Mouse (Mus musculus) NIH3T3 (cell line): ENCODE measurements at regions not wholly inside any gene's neighbourhood (a gene's known extent, or its start where the extent isn't known, plus 50 kb on each side); places are given as distances from the start of the nearest gene placed in this dataset.

Experiments used
- DNase-seq: peaks from one replicate; pipeline ENCODE4 v3.0.0-alpha.2; 2012; ENCODE audit warnings: low read depth

DNA sequence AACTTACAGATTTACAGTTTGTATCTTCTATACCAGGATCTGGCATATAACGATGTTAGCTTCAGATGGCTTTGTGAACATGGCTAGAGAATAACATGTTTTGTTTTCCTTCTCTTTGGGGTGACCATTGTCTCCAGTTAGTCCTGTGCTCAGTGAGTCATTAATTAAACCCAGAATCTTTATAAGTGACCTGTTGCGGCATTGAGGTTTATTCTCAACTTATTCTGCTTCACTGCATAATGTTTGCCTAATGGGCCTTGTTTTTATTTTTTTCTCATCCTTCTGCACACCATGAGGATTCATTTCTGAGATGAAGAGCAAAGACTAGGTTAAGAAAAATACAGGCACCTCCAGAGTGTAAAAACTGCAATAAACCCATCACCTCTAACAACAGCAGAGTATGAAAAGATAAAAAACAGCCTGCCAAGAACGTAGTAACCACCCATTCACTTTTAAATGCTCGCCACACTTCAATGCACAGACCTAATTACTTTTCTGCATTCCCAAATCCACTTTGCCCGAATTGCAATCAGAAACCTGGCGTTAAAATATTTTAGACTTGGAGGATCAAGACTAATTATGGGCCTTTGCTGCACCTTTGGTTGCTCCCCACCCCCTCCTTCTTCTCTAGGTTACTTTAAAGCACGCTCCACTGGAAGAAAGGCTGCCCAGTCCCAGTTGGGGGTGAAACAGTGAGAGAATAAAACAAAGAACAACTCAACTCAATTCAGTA is 381.5 kb upstream of the Nr2f1 start:
- DNase-seq, result no peak

DNA sequence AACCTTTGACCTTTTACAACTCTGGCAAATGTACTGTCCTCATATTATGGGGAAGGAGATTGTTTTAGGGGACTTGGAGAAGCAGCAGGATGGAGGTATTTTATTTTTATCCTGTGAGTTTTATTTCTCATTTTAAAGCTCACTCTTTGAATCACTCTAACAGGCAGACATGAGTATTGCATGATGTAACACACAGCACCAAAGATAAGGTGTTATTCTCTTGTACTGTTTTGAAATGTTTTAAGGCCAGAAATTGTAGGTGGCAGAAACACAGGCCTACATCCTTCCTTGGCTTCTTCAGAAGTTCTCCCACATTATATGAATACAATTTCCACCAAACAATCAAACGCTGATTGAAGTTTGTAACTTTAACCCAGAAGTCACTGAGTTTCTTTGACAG is 377.9 kb upstream of the Nr2f1 start:
- no peak for DNase-seq

- no peak for DNase-seq
Observed at GRCm38 (mm10) chr13:78576300-78577296, 377.0 kb upstream of the Nr2f1 start.

DNA sequence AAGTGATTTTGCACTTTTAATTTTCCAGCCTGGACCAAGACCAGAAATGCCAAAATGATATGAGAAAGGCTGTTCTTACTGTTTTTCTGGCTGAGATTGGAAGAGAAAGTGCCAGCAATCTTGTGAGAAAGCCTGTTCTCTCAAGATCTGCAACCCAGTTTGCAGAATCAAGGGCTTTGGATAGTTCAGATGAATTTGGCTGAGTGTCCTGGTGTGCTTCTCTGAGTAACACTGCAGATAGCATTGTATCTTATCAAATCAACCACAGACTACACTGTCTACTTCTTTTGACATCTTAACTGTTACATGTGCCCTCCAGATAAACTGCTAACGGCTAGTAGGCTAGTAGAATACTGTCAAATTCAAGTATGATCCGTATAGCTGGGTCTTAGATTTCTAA is 371.5 kb upstream of the Nr2f1 start:
- no peak for DNase-seq

DNA sequence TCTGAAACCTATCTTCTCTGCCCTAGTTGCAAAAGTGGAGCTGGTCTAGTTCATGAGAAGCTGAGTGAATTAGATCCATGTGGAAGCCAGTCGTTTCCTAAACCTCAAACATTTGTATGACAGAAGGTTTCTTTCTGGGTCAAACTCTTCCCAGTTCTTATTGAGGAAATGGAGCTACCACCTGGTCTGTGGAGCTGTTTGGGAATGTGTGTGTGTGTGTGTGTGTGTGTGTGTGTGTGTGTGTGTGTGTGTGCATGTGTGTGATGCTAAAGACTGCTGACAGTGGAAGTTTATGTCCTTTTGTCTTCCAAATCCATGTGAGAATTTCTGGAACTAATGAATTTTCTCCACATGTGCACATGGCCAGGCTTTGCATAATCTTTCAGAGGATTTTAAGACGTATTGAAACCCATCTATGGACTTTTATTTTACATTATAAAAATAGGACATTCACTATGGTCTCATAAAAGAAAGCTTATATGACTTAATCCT is 324.9 kb upstream of the Nr2f1 start:
- DNase-seq, result no peak

- no peak for DNase-seq
Observed at GRCm38 (mm10) chr13:78520771-78521170, 321.2 kb upstream of the Nr2f1 start.

DNA sequence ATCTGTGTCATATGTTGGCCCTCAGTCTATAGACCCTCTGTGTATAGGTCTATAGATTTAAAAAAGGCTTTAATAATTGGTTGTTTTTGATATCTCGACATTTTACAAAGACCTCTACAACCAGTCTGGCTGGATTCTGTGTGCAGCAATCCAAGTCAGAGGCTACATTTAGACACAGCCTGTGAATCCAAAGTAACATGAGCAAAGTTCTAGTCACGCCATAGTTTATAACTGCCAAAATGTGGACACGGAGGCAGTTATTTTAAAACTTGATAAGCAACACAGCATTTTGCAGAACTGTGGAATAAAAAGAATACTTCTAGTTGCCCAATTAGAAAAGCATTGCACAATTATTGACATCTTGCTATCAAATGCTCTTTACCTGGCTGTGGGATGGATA is 320.6 kb upstream of the Nr2f1 start:
- DNase-seq, result no peak

- DNase-seq, result no peak
Observed at GRCm38 (mm10) chr13:78500551-78500950, 301.0 kb upstream of the Nr2f1 start.

- DNase-seq, result no peak
Observed at GRCm38 (mm10) chr13:78483760-78484357, 284.3 kb upstream of the Nr2f1 start.

DNA sequence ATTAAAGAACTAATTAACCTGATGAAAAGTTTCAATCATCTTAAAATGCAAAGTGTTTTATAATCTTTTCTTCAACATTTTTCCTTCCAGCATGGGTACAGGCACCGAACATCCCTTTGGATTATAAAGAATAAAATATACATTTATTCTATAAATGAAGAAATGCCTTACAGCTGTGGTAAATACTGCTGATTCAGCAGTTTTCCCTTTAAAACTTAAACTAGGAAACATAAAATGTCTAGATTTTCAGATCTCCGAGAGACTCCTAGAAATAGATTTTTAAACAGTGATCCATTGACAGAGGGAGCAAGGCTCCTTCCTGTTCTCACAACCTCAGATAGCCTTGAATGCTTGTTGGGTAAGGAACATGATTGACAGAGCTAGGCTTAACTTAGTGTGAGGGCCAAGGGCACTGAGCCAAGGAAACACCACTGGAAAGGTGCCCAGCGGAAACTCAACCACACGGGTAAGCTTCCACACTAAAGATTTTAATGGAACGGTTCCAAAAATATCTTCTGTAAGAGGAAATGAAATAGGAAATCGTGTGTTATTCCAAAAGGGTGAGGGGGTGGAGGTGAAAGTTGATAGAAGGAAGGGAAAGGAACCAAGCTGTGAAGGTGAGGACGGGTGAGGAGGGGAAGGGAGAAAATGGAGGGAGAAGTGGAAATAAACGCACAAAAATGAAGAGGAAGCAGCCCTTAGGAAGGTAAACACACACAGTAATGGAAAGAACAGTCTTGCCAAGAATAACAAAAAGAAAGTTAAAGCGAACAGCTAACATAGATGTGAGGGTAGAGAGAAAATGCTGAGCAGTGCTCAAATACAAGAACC is 283.6 kb upstream of the Nr2f1 start:
- DNase-seq, result peak; percentile 69

GRCm38 (mm10) chr13:78451333-78452070 is 251.9 kb upstream of the Nr2f1 start:
- no peak for DNase-seq

DNA sequence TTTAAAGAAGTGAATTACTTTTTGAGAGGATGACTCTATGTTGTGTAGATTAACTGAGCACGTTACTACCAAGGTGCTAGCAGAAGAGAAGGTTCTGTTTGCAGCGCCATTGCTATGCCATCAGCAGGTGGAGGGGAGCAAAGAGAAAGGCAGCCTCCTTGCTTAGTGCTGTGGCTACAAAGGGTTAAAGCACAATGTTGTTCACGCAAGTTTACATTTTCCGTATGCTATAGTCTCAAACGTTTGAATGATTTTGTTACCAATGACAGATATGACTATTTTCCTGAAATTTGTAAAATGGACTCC is 247.1 kb upstream of the Nr2f1 start:
- DNase-seq, result no peak

DNA sequence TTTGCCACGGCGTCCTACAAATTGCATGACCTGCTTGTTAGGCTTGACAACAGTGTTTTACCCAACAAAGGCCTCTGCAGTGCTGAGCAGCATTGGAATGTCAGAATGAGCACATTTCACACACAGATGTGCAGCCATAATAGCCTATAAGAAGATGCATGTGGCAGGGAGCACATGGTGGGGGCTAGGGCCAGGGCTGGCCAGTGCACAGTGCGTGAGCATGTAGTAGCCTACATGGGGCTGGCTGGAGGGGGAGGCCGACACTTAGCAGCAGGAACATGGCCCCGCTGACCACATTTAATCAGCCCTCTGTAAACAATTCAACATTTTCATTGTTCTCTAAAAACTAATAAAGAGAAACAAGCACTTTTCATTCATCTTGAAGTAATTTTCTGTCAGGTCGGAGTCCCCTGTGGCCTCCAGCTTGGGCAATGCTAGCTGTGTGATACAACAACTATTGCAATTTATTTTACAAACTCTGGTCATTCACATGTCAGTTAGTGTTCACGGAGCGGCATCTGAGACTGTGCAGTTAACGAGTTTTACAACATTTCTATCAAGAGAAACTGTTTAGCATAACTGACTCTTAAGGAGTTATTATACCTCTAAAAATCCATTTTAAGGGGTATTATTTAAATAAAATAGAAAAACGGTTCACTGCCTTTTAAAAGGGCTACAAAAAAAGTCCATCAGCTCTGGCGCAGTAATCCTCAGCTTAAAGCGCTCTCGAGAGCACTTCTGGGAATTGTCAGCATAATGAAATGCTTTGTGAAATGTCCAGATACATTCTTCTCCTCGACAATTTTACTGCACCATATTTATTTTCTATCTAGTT is 246.6 kb upstream of the Nr2f1 start:
- no peak for DNase-seq

DNA sequence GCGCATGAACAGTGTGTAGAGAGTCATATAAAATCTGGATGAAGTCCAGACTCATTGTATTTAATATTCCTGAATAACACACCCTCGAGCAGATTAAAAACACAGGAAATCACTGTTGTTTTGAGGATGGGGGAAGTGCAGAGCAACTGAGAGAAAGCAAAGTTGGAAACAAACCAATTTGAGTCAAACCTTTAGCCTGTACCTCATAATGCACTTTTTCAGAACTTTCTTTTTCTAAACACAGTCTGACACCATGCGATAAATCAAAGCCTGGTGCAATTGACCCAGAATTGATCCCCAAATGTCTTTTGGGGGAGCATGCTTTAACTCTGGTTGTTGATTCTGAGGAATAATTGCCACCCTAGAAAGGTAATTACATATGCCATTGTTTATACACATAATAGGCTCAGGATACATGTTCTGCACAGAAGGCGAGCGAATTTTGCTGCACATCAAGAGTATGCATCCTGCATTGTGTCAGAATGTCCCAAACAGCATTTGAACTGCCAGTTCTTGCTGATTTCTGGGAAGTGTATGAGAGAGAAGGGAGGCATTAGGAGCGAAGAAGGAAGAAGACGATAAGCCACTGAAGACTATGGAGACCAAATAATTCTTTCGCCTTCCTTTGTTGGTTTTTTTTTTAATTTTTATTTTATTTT is 245.3 kb upstream of the Nr2f1 start:
- DNase-seq, result no peak

- no peak for DNase-seq
Observed at GRCm38 (mm10) chr13:78428469-78428868, 228.9 kb upstream of the Nr2f1 start.

GRCm38 (mm10) chr13:78428084-78428445 is 228.5 kb upstream of the Nr2f1 start:
- DNase-seq, result peak; percentile 22

- DNase-seq, result peak; percentile 11
Observed at GRCm38 (mm10) chr13:78427141-78428083, 227.9 kb upstream of the Nr2f1 start.

DNA sequence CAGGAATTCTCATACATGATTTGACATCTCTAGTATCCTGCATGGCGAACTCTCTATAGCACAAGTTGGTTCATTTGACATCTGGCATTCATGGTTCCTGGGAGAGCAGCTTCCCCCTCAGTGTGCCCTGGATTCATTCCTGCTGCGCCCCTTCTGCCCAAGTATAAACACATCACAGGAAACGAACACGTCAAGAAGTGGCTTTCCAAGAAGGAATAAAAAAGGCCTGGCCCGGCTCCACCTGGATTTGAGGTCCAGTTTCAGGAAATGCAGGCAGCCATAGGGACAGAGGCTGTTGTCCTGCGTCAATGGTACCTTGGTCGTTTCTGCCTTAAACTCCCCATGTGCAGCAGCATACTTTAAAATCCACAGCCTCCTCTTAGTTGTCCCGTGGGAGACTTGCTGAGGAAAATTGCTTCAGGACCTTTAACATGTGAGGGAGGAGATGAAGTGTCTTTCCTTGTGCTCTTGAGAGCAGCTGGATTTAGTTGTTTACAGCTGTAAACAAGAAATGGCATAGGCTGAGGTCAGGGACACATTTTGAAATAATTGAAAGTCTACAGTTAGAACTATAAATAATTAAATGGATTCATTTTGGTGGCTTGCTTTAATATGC is 226.9 kb upstream of the Nr2f1 start:
- DNase-seq, result no peak
